9 mouse cellular contexts compared by ENCODE assay signal in the genomic region with DNA sequence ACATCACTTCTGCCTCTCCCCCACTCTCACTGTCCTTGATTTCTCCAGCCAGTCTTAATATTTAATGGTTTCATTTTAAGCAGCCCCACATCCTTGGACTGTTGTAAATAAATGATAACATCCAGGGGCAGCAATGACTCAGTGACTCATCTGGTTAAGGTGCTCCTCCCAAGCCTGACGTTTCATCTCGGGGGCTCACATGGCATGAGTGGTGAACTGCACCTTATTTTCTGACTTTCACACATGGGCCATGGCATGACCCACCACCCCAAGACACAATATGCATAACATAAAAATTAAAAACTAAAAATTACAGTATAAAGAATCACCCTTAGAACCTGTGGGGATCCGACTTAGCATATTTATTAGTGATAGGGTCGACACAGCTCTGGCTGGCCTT. TPM values are rescaled to one million over a fixed set of nuclear protein-coding genes. Genes with fewer than 3 reads are reported as not detected.
DNase-seq lines count a peak whose midpoint lies in the region; ATAC-seq and TF ChIP-seq lines count a peak whose summit lies in the region.
"Had no signal": no experiment of that assay in that cellular context is flagged by ENCODE, and none has a peak within 500 bp of the region (broad histone marks: within the 10 kb centered on the region; RNA-seq: fewer than 3 reads in every experiment).

No protein-coding gene starts in this region.

- H3K27me3 ChIP-seq in forebrain, embryonic 12.5 days = no peaks in the 10 kb centered on the region
- no peaks in the 10 kb centered on the region for H3K27me3 ChIP-seq in forebrain, postnatal 0 days (ENCODE audit: insufficient read depth, low read length)

- no peak for TF ChIP-seq CTCF in forebrain, postnatal 0 days (IDR thresholded peaks at IDR 0.05; ENCODE audit: low read depth)

- H3K27ac ChIP-seq in forebrain, embryonic 12.5 days = no peak overlapping the region
- no peak overlapping the region for H3K27ac ChIP-seq in forebrain, postnatal 0 days (ENCODE audit: low read depth, low read length)

- peak overlapping the region; percentile 68 for H3K4me2 ChIP-seq in forebrain, embryonic 12.5 days
- no peak overlapping the region for H3K4me2 ChIP-seq in forebrain, postnatal 0 days (ENCODE audit: low read depth)

- intact Hi-C loops in left cerebral cortex, postnatal 25 days (cut with DNase I) = no loop called here

- 94% methylated on average over 4 of the region's 4 CpGs for WGBS in forebrain, embryonic 12.5 days
- 90% methylated on average over 4 of the region's 4 CpGs for WGBS in forebrain, postnatal 0 days

- no peaks in the 10 kb centered on the region for H3K9me3 ChIP-seq in forebrain, embryonic 12.5 days
- no peaks in the 10 kb centered on the region for H3K9me3 ChIP-seq in forebrain, postnatal 0 days (ENCODE audit: low read length)

- peaks cover 25% of the 10 kb centered on the region for H3K36me3 ChIP-seq in forebrain, embryonic 12.5 days (replicated peaks)
- H3K36me3 ChIP-seq in forebrain, postnatal 0 days (ENCODE audit: insufficient read depth) = peaks cover 2% of the 10 kb centered on the region; the same call in 1 of the 2 replicates

- DNase-seq in forebrain, postnatal 0 days = no peak
- DNase-seq in thymus, postnatal 14 days = peak; percentile 11
- no peak for DNase-seq in thymus, postnatal 0 days (ENCODE audit: low spot score)
- peak; percentile 72 for DNase-seq in liver
- DNase-seq in embryo, embryonic 11 days = no peak
- no peak for DNase-seq in layer of hippocampus, adult 8-10 months (ENCODE audit: low spot score in 2 of 2)
- no peak for DNase-seq in left cerebral cortex, postnatal 25 days (ENCODE audit: low spot score in 2 of 2)

- ATAC-seq in forebrain, embryonic 12.5 days (ENCODE audit: low FRiP score) = no peak
- ATAC-seq in forebrain, postnatal 0 days = no peak
- ATAC-seq: CD4-positive, CD25-positive, alpha-beta regulatory T cell, adult 4 months had no signal

- no peak overlapping the region for H3K4me3 ChIP-seq in forebrain, embryonic 12.5 days (replicated peaks)
- H3K4me3 ChIP-seq in forebrain, postnatal 0 days (ENCODE audit: low read depth, low read length) = no peak overlapping the region

- no peak overlapping the region for H3K9ac ChIP-seq in forebrain, embryonic 12.5 days
- no peak overlapping the region for H3K9ac ChIP-seq in forebrain, postnatal 0 days

- H3K4me1 ChIP-seq in forebrain, embryonic 12.5 days = peaks cover 30% of the 10 kb centered on the region
- H3K4me1 ChIP-seq in forebrain, postnatal 0 days (ENCODE audit: insufficient read depth) = peaks cover 13% of the 10 kb centered on the region

RNA-seq across cellular contexts. Expression of a gene that starts 1.3 kb away (rescaled TPM):
- 564 and 577 TPM in 2 replicates for polyA plus RNA-seq in forebrain, embryonic 12.5 days (2016; fragmentation: Nextera tagmentation; extraction: Ambion mirVana)
- total RNA-seq in forebrain, postnatal 0 days (2014; rRNA removed) = 282 and 390 TPM in 2 replicates
- 103 and 121 TPM in 2 replicates for polyA plus RNA-seq in forebrain, postnatal 0 days (2015; fragmentation: Nextera tagmentation; extraction: Ambion mirVana)
- polyA plus RNA-seq in thymus, postnatal 0 days (2015; fragmentation: Nextera tagmentation; extraction: Ambion mirVana) = 308 and 311 TPM in 2 replicates
- total RNA-seq in layer of hippocampus, adult 8-10 months (2022) = 100 to 1,000 TPM; 208 to 223 (median 218) TPM
- total RNA-seq in left cerebral cortex, postnatal 25 days (2021) = 100 to 1,000 TPM; 177 to 190 TPM

RNA-seq across cellular contexts. Expression of a gene that starts 22.2 kb away (rescaled TPM):
- polyA plus RNA-seq in forebrain, embryonic 12.5 days (2016; fragmentation: Nextera tagmentation; extraction: Ambion mirVana) = 84.8 and 91.5 TPM in 2 replicates
- 33.0 and 43.7 TPM in 2 replicates for total RNA-seq in forebrain, postnatal 0 days (2014; rRNA removed)
- polyA plus RNA-seq in forebrain, postnatal 0 days (2015; fragmentation: Nextera tagmentation; extraction: Ambion mirVana) = 28.0 and 34.6 TPM in 2 replicates
- polyA plus RNA-seq in thymus, postnatal 0 days (2015; fragmentation: Nextera tagmentation; extraction: Ambion mirVana) = 32.8 and 33.1 TPM in 2 replicates
- total RNA-seq in layer of hippocampus, adult 8-10 months (2022) = 10 to 100 TPM; 25.0 to 26.5 (median 25.7) TPM
- 10 to 100 TPM; 23.6 to 25.8 TPM for total RNA-seq in left cerebral cortex, postnatal 25 days (2021)

RNA-seq across cellular contexts. Expression of a gene that starts 52.0 kb away (rescaled TPM):
- polyA plus RNA-seq in forebrain, embryonic 12.5 days (2016; fragmentation: Nextera tagmentation; extraction: Ambion mirVana) = 41.1 and 42.5 TPM in 2 replicates
- 28.9 and 34.7 TPM in 2 replicates for total RNA-seq in forebrain, postnatal 0 days (2014; rRNA removed)
- 22.0 and 34.6 TPM in 2 replicates for polyA plus RNA-seq in forebrain, postnatal 0 days (2015; fragmentation: Nextera tagmentation; extraction: Ambion mirVana)
- 10.7 and 11.4 TPM in 2 replicates for polyA plus RNA-seq in thymus, postnatal 0 days (2015; fragmentation: Nextera tagmentation; extraction: Ambion mirVana)
- total RNA-seq in layer of hippocampus, adult 8-10 months (2022) = 10 to 100 TPM; 30.9 to 38.7 (median 33.4) TPM
- 10 to 100 TPM; 28.7 to 29.5 TPM for total RNA-seq in left cerebral cortex, postnatal 25 days (2021)

RNA-seq across cellular contexts. Expression of a gene that starts 58.5 kb away (rescaled TPM):
- polyA plus RNA-seq in forebrain, embryonic 12.5 days (2016; fragmentation: Nextera tagmentation; extraction: Ambion mirVana) = 34.7 and 36.2 TPM in 2 replicates
- total RNA-seq in forebrain, postnatal 0 days (2014; rRNA removed) = 36.5 and 54.9 TPM in 2 replicates
- polyA plus RNA-seq in forebrain, postnatal 0 days (2015; fragmentation: Nextera tagmentation; extraction: Ambion mirVana) = 41.7 and 49.8 TPM in 2 replicates
- polyA plus RNA-seq in thymus, postnatal 0 days (2015; fragmentation: Nextera tagmentation; extraction: Ambion mirVana) = 23.1 and 26.6 TPM in 2 replicates
- 100 to 1,000 TPM; 470 to 530 (median 496) TPM for total RNA-seq in layer of hippocampus, adult 8-10 months (2022)
- 100 to 1,000 TPM; 580 to 594 TPM for total RNA-seq in left cerebral cortex, postnatal 25 days (2021)

Comparison
In these comparisons a context has a peak if more than half of its experiments do, and no peak if none do; other contexts are left out.
1. DNase-seq: peak in thymus, postnatal 14 days (single experiment) and liver (single experiment); none in forebrain, postnatal 0 days (single experiment), thymus, postnatal 0 days (single experiment), embryo, embryonic 11 days (single experiment), layer of hippocampus, adult 8-10 months (0 of 2) and left cerebral cortex, postnatal 25 days (0 of 2).